Mouse (Mus musculus) mesoderm, embryonic 11.5 days (tissue): ENCODE results near the gene Tsku.

Source experiments
- DNase-seq: peaks from one replicate; pipeline ENCODE4 v3.0.0-alpha.2; 2012; ENCODE audit warnings: low read depth, low spot score

Tsku gene

DNA sequence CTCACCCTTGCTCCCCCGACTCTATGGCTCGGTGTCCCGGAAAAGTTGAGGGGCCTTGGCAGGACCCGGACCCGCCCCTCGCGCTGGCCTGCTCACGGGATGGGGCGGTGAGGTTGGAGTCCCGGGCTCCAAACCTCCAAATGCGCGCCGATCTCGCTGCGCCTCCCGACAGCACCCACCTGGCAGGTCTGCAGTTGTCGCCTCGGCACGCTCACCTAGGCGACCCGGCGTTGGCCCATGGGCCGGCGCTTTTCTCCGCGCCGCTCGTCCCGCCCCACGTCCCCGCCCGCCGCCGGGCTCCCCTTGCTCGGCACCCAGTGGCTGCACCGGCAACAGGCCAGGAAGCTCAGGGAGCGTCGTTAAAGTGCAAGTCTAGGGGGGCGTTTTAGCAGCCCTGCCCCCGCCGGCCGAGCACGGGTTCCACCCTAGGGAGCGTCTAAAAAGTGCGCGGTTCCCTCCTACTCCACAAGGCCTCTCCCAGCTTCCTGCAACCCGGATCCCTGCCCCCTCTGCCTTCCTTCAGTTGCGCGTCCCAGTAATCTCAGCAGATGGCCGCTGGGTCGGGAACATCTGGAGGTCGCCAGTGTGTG, at the start of gene Tsku:
TSS of gene Tsku (minus strand) at position 266 of the 590 bp plus-strand sequence.
- peak; percentile 98 for DNase-seq

DNA sequence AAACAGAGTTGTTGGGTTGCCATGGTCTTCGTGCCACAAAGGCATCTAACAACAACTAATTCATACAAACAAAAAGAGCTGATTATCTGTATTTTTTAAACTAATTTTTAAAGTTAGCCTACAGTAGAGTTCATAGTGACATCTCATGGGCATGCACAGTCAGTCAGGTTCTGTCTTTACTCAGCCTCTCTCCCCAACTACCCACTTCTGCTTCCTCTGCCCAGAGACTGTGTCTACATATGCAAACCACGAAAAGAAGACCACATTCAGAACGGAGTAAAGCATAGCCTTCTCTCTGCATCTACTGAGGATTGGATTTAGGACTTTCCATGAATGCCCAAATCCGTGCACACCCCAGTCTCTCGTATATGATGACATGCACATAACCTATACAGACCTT, 46.5 kb upstream of the Tsku start:
- no peak for DNase-seq

DNA sequence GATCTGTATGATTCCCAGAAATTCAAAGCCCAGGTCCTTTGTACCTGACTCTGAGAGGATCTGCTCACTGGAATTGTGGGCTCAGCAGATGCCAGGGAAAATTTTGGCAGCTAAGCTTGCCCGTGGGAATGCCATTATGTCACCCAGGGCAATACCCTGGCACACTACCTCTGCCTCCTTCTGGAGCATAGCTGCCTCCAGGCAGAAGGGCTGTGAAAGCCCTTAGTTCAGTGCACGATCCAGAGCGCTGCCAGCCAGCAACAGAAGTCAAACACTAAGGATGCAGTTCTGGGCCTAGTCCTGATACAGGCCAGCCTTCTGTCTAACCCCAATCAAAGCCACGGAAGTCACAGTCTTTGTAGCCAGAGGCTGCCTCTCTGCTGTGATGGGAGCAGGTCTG, 42.9 kb upstream of the Tsku start:
- no peak for DNase-seq

DNA sequence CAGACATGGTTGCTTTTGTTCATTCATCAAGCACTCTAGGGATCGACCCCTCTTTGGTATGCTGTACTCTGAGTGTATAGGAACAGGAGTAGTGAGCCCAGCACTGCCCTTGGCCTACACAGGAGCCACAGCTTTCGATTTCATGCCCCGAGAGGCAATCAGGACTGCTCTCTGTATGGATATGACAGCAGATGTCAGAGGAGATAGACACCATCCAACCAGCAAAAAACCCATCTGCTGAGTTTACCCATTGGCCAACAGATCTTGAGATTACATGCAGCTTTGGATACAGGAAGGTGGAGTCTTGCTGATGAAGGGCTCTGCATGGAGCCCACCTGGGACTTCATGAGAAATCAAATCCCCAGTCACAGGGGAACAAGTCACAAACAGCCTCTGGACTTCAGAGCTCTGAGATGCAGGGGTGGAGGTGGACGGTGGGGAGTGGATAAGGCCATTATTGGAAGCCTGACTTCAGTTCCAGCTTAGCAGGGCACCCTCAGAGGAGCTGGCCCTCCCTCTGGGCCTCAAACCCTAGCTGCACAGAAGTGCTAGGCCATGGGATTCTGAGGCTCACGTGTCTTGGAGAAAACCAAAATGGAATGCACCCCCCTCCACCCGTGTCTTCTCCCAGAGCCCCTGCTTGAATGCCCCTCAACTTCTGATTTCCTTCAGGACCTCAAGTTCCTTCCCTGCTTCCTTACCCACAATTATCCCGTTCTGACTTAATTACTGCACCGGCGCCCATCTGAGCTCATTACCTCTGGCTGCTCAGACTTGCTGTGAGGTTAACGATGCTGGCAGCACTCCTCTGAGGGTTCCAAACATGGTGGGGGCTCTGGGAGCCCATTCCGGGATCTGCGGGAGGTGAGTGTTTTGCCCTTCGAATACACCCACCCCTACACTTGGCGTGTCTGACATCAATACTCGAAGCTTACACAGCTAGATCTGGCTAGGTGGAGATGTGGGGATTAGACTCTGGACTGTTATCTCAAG, 41.8 kb upstream of the Tsku start:
- DNase-seq = no peak

DNA sequence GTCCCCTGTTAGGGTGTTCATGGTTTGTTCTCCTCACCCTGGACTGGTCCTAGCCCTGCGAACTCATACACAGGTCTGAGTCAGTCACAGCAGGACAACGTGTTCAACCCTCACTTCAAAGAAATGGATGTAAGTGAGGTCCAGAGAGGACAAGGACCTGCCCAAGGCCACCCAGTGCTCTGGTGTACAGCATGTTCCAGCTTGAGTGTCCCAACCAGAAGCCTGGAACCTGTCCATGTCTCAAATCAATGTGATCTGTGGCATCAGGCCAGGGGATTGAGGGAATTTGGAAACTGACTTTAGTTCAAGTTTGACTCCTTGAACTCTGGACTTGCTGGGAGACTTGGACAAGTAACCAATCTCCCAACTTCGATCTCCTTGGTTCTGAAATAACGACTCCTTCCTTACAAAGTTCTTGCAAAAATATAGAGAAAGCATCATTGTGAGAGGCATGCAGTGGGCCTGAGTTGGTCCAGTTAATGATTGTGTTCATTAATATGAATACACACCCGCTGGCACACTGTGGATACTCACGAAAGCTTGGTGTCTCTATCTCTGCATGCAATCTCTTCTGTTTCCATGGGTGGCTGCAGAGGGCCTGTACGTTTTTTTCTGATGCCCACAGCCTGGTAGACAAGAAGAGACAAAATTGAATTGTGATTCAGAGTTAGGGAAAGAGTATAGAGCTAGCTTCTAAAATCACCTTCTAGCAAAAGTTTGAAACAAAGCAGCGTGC, 31.5 kb upstream of the Tsku start:
- DNase-seq = no peak

DNA sequence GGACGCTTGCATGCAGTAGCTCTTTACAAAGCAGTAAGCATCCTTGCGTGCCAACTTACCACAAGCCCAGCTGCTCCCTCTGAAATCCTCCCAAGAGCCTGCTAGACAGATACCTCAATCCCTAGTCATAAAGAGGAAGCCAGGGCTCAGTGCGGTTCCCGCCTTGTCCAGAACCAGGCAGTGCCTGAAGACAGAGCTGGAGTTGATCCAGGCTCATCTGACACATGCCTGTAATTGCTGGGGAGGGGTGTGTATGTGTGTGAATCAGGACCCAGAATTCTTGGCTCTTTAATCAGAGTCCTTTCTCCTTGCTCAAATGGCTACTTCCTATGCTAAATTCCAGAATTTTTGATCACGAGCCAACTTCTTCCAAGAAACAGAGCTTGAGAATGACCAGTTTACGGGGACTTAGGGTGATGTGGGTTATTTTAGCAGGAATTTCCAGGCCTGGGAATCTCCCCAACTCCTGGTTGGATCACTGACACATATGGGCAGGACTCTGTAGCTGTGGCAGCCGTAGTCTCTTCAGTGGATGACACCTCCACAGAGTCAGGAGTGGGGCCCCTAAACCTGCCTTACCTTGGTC, 30.3 kb upstream of the Tsku start:
- no peak for DNase-seq

DNA sequence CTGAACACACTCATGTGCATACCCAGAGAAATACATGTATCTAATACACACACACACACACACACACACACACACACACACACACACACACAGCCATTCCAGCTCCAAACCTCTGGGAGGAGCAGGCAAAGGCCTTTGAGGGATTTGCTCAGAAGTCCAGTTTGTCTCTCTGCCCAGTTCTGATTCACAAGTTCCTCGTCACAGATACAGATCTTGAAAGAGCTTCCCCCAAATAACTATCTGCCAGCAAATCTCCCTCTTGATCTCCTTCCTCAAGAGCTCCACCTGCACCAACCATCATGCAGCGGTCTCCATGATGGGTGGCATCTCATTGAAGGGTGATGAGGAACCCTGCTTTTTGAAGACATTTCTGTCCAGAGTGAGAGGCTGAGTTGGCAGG, 29.4 kb upstream of the Tsku start:
- DNase-seq = no peak

DNA sequence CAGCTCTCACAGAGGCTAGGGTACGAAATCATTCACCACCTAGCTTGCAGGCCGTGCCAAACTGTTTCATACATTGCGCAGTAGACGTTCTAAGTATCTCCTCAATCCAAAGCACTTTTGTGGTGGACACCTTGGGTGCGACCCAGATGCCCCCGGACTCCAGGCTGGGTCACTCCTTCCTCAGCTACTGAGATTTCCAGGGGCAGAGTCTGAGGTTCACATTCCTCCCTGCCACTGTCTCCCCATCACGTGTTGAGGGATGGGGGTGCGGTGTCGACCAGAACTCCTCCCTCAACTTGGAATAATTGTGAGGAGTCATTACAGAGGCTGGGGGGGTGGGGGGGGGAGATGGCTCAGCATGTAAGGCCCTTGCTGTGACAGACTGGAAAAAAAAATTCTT, 28.5 kb upstream of the Tsku start:
- DNase-seq = no peak

DNA sequence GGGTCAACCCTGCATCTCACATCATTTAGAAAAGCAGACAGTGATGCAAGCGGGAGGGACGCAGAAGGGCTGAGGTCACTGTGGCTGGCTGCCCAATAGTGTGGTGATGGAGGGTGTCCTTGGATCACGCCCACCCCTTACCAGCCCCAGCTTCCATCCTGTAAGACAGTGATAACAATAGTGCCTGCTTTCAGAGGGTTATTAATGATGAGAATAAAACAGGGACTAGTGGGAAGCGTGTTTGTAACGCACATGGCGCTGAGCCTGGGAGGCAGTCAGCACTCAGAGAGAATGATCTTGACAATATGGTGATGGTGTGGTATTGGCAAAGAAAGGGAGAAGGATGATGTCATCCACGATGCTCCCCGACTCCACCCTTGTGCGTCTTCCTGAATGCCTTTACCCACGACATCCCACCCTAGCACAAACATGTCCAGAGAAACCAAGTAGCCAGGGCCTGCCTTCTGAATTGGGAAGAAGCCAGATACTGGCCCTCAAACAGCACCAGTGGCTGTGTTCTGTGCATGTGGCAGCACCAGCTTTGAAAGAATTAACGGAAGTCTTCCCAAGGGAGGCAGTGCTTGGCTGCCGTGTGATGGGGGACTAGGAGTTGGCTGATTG, 27.9 kb upstream of the Tsku start:
- DNase-seq = no peak

DNA sequence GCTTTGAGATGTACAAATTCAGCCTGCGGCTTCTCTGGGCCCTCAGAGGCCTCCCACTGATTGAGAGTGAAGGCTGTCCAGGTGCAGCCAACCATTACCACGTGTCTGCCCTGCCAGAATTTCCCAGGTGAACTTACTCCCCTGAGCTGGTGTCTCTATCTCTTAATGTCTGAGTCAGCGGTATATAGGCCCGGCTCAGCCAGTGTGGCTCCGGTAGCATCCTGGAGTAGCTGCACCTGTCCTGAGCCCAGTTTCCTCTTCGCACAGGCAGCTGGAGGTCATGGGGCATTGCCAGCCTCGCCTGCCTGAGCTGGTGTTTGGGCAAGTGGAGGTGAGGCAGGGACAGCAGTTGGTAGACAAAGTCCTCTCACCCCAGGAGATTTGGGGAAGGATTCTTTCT, 26.1 kb upstream of the Tsku start:
- DNase-seq = no peak

DNA sequence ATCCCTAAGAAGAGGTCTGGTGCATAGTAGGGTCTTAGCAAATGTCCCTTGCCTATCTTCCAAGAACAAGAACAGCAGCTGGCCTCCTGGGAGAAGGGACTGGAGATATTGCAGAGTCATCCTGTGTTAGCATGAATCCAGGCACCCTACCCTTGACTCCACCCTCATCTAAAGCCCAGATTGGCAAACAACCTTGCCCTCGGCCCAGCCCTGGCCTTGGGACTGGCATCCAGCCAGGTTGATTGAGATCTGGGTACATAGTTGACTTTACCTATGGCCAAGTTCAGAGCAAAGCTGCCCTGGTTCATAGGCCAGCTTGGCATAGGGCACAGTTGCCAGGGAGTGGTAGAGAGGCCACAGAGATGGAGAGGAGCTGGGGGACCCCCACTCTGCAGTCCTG, 24.0 kb upstream of the Tsku start:
- no peak for DNase-seq

DNA sequence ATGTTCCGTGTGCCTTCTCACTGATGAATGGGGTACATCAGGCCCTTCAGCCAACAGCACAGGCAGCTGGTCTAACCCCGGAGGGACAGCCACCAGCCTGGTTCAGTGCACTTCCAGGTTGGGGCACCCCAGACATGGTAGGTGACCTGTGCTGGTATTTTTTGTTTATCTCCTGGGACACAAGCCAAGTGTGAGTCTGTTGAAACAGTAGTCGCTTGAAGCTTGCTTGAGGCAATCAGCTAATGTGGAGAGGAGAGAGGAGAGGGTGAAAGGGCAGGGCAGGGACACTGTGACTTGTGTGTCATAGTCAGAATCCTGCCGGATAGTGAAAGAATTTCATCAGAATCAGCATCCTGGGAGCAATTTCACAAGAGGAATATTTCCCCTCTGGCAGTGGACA, 22.2 kb upstream of the Tsku start:
- no peak for DNase-seq

DNA sequence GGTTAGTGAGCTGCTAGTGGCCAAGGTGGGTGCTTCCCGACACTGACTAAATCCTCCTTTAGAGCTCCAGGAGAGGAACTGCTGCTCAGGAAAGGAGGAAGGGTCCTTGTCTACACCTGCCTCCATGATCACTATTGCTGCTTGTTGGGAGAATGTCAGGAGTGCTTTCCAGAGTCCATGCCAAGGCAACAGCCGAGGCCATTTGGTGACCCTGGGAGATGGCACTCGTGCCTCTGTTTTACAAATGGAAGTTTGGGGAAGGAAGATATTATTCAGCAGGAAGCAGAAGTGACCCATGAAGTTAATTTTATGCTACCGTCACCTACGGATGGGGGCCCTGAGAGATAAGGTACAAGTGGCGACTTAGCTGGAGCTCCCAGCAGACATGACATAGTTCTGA, 21.7 kb upstream of the Tsku start:
- no peak for DNase-seq

DNA sequence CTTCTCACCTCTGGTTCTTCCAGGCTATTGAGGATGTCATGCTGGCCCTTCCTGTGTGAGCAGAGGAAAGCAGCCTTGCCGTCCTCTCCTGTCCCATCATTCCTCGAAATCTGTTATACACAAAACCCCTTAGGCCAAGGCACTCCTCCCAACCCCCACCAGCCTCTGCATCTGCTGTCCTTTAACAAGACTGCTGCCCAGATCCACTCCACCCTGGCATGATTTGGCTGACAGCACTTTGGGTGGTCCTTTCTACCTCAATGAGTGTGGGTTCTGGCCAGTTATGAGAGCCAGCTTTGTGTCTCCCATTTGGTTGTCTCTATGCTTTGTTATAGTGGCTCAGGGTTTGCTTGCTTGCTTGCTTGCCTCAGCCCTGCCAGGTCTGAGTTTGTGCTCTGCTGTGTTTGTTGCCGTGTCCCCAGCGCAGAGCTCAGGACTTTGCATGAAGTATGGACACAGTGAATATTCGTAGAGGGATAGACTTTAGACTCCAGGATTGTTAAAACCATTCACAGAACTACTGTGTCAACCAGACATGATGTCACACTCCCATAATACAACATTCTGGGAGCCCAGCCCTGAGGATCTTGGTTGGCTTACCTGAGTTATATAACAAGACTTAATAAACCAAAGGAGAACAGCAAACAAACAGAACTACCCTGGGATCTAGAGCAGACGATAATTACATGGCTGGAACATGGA, 19.2 kb upstream of the Tsku start:
- DNase-seq = no peak

DNA sequence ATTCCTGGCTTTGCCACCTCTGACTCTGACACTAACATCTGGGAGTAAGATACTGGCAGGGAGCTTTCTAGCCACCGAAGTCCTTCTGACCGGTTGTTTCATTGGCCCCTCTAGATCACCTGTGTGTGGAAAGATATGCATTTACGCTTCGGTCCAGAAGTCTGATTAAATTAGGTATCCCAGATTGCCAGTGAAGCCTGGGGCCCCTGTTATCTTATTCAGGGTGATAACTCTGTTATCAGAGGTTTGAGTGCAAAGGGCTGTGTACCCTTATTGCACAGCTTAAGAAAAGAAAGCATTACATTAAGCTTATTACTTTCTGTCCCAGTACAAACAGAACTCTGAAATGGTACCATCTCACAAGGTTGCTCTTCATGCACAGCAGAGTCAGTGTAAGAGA, 18.1 kb upstream of the Tsku start:
- DNase-seq = no peak

DNA sequence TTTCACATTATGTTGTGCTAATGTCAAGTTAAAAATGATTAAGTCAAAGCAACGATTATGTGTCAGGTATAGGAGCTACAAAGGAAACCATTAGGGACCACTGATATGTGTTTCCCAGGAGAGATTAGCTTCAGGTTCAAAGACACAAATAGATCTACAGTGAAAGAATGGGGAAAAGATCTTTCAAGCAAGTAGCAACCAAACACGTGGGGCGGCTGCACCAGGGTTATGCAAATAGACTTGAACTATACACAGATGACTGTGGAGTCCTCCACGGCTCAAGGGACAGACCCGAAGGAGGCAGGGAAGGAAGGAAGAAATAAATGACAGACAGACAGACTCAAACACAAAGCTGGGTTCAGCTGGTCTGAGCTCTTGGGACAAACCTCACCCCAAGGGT, 16.1 kb upstream of the Tsku start:
- DNase-seq = no peak

DNA sequence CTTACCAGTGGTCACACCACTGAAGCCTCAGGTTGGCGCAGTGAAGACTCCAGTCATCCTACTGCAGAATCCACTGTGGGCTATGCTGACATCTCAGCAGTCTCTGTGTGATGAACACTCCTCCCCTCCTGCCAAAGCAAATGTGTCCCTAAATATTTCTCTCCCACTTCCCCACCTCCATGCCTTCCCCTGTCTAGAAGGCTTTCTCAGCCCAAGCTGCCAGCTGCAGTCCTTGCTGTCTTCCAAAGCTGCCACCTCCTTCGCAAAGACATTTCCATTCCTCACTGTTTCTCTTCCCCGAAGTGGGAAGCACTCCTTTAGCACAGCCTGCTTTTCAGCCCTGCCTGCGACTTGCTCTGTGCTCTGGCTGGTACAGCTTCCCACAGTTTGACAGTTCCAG, 10.0 kb upstream of the Tsku start:
- DNase-seq = no peak

DNA sequence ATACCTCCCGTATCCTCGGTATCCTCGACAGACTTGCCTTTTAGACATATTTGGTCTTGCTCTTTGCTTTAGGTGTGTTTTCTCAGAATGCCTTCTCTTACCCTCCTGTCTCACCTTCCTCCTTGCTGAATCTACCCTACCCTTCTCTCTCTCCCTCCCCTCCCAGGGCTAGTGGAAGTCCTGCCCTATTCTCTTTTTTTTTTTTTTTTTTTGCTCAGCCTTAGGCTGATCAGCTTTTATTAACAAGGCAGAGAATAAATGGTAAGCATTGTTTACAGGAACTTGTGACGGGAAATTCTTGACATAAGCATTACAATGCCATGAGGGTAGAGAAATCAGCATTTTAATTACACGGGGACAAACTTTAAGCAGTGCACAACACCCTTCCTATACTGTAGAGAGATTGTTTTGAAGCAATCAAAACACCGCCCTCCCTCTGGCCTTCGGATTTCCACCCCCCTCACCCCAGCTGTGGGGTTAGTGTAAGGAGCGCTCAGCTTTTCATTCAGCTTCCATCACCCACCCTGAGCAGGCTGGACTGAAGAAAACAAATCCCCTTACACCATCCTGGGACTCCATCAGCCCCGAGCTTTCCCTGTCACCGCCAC, 8.7 kb upstream of the Tsku start:
- no peak for DNase-seq

DNA sequence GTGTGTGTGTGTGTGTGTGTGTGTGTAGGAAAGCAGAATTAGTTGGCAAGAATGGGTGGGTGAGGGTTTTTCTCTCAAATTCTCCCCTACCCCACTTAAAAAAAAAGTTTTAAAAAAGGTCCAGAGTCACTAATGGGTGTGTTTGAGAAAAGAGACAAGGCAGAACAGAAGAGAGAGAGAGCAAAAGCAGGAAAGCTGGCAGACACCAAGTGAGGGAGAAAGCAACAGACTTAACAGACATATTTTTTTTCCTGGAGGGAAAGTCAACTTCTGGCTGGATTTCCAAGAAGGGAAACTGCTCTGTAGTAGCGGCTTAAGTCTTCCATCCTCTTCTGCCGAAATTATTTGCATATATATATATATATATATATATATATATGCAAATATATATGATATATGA, 534 bp upstream of the Tsku start:
- DNase-seq = no peak

DNA sequence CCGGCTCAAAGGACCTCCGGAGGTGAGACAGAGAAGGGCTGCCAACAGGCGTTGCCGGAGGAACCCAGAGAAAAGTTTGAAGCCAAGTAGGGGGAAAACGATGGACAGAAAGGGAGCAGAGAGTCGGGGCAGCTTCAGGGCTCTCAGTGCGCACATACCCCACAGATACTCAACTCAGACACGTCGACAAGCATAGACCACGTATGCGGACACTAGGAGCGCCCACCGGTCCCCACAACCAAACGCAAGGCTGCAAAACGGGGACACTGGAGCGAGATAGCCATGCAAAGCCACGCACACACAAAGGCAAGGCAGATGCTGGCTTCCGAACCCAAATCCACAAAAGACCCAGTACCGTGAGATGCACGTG, 522 bp downstream of the Tsku start:
- no peak for DNase-seq
